Mouse (Mus musculus) bone marrow macrophage, adult 2 months (primary cell): ENCODE data around the gene Med24. TPM values are rescaled to one million over a fixed set of nuclear protein-coding genes. Genes with fewer than 3 reads are reported as not detected.

Source experiments
- H3K27ac ChIP-seq: 2 replicates; pipeline ENCODE4 v1.5.1; 2012; ENCODE audit warnings: low read depth, low read length; ENCODE audit not compliant: insufficient read depth
- H3K4me1 ChIP-seq: 2 replicates; pipeline ENCODE4 v1.6.1; 2012; ENCODE audit warnings: low read length; ENCODE audit not compliant: control insufficient read depth, insufficient read depth
- H3K4me3 ChIP-seq: 2 replicates; pipeline ENCODE4 v1.5.1; 2012; ENCODE audit warnings: mild to moderate bottlenecking, low read length, moderate library complexity; ENCODE audit not compliant: insufficient read depth
- CTCF ChIP-seq: IDR thresholded peaks from 2 replicates; pipeline ENCODE4 v1.5.1; 2012; ENCODE audit warnings: low read depth, mild to moderate bottlenecking, low read length, moderate library complexity
- POLR2A ChIP-seq: IDR thresholded peaks from 2 replicates; pipeline ENCODE4 v1.6.1; 2012; ENCODE audit warnings: mild to moderate bottlenecking, low read depth, low read length, borderline replicate concordance
- polyA plus RNA-seq: library from polyadenylated mRNA; stranded (reverse); fragments of >200 nt; gene quantifications from 2 replicates; pipeline ENCODE4 v1.2.4, GENCODE M21; 2012; ENCODE audit not compliant: missing spikeins, insufficient read depth, insufficient read length

Gene Med24
- polyA plus RNA-seq, 1 experiment = 32.2 TPM

- Histone ChIP-seq H3K4me1 (peaks cover 20% of the 10 kb centered on the region), H3K27ac (no peak overlapping the region), H3K4me3 (no peak overlapping the region)
- TF ChIP-seq POLR2A (no peak), CTCF (no peak)
Observed at GRCm38 (mm10) chr11:98771844-98772525, 42.8 kb upstream of the Med24 start.

DNA sequence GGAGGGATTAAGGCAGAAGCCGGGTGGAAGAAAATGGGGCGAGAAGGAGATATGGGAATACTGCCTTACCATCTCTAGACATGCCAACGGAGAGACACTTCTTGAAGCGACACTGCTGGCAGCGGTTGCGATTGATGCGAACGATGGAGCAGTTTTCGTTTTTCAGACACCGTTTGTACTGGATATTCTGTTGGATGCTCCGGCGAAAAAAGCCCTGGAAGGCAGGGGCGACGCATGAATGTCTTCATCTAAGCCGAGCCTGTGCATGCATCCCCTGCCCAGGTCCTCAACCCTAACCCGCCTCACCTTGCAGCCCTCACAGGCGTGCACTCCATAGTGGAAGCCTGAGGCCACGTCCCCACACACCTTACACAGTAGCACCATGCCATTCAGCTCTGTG, 41.9 kb upstream of the Med24 start:
- no peak overlapping the region for H3K27ac ChIP-seq

GRCm38 (mm10) chr11:98770096-98770975, 41.1 kb upstream of the Med24 start:
- Histone ChIP-seq H3K4me3 (no peak overlapping the region), H3K4me1 (peaks cover 14% of the 10 kb centered on the region), H3K27ac (no peak overlapping the region)
- TF ChIP-seq CTCF = no peak
- TF ChIP-seq POLR2A = no peak

More for the DNA sequence above, 41.9 kb upstream of the Med24 start:
- no peak overlapping the region for H3K4me3 ChIP-seq
- peaks cover 15% of the 10 kb centered on the region for H3K4me1 ChIP-seq
- TF ChIP-seq CTCF = no peak
- no peak for TF ChIP-seq POLR2A

- Histone ChIP-seq H3K4me3 (no peak overlapping the region), H3K4me1 (peaks cover 14% of the 10 kb centered on the region), H3K27ac (no peak overlapping the region)
- no peak for TF ChIP-seq CTCF
- no peak for TF ChIP-seq POLR2A
Observed at GRCm38 (mm10) chr11:98769007-98769954, 40.0 kb upstream of the Med24 start.

DNA sequence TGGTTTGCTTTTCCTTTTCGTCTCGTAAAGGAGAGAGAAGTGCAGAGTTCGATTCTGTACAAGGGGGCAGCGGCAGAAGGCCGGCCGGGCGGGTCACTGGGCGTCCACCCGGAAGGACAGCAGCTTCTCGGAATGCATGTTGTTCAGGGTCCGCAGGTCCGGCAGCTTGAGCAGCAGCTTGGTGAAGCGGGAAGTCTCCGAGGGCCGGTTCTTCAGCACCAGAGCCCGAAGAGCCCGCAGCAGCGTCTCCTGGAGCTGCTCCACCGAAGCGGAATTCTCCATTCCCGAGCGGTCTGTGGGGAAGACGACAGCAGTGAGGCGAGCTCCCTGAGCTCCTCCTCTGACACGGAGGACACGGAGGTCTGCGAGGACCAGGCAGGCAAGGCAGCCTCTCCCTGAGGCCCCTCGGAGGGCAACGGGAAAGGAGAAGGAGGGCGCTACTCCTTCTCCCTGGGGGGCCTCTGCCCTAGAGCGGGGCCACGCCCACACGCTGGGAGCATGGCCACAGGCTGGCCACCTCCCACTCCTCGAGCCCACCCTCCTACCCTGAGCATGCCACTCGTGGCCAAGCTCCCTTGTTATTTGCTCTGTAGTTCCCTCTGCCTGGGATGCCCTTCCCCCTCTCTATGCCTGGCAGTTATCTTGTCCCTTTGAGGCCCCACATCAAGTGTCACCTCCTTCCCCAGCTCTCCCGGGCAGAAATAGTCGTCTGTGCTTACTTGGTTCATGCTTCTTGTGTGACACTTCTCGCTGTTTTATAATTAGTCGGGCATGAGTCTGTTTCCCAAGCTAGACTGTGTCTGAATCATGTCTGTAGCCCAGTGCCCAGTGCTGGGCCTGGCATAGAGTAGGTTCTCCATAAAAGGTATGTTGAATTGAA, 39.1 kb upstream of the Med24 start:
- Histone ChIP-seq H3K27ac (no peak overlapping the region), H3K4me3 (no peak overlapping the region), H3K4me1 (peaks cover 14% of the 10 kb centered on the region)
- TF ChIP-seq CTCF (no peak), POLR2A (no peak)

DNA sequence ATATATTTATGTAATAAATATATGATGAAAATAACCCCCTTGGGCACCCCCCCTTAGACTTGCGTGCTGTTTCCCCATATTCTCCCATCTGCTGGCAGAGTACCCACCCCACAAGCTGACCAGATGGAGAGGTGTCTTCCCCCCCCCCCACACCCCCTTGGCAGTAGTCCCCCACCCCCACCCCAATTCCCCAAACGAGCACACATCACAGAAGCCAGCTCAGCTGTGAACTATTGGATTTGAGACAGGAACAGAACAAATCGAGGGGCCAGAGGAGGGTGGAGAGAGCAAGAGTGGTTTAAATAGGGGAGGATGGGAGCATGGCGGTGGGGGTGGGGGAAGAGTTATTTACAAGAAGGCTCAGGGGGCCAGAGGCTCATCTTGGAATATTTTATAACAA, 38.5 kb upstream of the Med24 start:
- Histone ChIP-seq H3K4me1 (peaks cover 7% of the 10 kb centered on the region), H3K27ac (no peak overlapping the region), H3K4me3 (no peak overlapping the region)
- TF ChIP-seq CTCF (no peak), POLR2A (no peak)

DNA sequence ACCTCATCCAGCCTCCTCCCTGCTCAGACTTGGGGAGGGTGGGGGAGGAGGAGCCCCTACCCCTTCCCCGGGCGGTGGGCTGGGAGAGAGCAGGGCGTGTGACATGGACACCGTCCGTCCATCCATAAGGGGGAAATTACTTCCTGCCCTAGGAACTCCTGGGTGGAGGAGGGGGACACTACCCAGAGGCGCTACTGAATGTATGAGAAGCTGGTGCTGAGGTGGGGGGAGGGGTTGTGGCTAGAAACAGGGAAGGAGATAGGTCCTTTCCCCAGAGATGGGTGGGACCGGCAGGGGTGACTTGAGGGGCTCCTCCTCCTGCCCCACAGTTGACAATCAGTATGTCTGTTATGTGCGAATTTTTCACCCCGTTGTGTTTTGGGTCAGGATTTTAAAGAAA, 38.0 kb upstream of the Med24 start:
- H3K27ac ChIP-seq = no peak overlapping the region
- TF ChIP-seq POLR2A (no peak), CTCF (no peak)
- H3K4me1 ChIP-seq = peaks cover 3% of the 10 kb centered on the region; the same call in 1 of the 2 replicates
- no peak overlapping the region for H3K4me3 ChIP-seq

GRCm38 (mm10) chr11:98766816-98767215, 37.6 kb upstream of the Med24 start:
- H3K27ac ChIP-seq = no peak overlapping the region
- TF ChIP-seq POLR2A (no peak), CTCF (no peak)
- no peaks in the 10 kb centered on the region for H3K4me1 ChIP-seq
- no peak overlapping the region for H3K4me3 ChIP-seq
